Mouse (Mus musculus) kidney, adult 8-10 months (tissue): ENCODE results near the gene AI854703.

ENCODE experiments used
- DNase-seq, 2 experiments: peaks; one replicate each; pipeline ENCODE4 v3.0.0; 2022

AI854703 gene

GRCm38 (mm10) chr6:48626464-48626863 is at the start of gene AI854703:
AI854703 (plus strand) TSS chr6:48626764.
- DNase-seq, result no peak

DNA sequence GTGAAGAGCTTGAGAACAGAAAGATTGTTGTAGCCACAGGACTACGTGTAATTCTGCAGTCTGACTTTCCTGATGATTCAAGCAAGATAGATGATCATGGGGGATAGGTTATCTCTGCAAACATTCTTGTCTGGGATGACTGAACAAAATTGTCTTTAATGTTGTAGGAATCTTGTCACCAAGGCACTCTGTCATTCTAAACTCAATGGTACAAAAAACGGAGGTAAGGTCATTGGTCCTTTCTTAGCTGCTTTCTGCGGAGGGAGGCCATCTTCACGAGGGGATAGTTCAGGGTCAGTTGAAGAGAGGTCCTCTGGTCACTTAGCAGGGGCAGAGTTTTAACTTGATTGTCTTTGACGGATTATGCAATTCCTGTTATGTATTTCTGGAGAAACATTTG is 47.8 kb upstream of the AI854703 start:
- DNase-seq, result no peak

GRCm38 (mm10) chr6:48579215-48579648 is 47.3 kb upstream of the AI854703 start:
- DNase-seq, result no peak

- no peak for DNase-seq
Measured at GRCm38 (mm10) chr6:48581257-48581656, 45.3 kb upstream of the AI854703 start.

DNA sequence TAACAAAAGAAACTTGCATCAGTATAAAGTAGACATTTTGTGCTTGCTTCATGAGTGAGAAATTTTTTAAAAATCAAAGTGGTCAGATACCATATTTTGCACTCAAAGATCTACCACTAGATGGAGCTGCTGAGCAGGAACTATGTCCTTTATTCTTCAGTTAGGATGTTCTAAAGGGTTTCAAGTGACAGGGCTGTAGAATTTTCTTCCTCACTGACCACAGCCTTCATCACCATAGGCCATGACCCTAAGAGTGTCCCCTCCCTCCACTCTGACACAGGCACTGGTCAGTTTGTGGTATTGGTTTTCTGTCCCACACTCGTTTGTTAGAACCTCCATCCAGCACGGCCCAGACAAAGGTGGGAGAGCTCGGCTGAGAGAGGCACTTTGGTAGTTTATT is 44.5 kb upstream of the AI854703 start:
- no peak for DNase-seq

- no peak for DNase-seq
Measured at GRCm38 (mm10) chr6:48589194-48589750, 37.3 kb upstream of the AI854703 start, which contains the start of gene Gm45021. Gm45021 (plus strand) TSS chr6:48589610.

- peak in 1 of 2 experiments; percentile 63 for DNase-seq
Measured at GRCm38 (mm10) chr6:48591221-48591845, 35.2 kb upstream of the AI854703 start.

DNA sequence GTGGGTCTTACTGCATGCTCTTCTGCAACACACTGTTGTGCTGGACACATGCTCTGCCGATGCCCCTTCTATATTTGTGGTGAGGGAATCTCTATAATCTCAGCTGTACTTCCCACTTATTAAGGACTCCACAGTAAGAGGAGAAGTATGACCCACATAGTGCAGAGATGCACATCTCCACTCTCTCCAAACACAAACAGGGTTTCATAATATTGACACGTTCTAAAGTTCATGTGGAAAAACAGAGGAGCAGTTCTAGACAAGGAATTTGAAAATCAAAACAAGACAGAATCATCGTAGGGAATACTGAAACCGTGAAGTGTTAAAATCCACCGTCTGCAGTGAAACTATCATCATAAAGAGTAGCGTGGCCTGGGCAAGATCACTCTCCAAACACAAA is 34.7 kb upstream of the AI854703 start:
- no peak for DNase-seq

DNA sequence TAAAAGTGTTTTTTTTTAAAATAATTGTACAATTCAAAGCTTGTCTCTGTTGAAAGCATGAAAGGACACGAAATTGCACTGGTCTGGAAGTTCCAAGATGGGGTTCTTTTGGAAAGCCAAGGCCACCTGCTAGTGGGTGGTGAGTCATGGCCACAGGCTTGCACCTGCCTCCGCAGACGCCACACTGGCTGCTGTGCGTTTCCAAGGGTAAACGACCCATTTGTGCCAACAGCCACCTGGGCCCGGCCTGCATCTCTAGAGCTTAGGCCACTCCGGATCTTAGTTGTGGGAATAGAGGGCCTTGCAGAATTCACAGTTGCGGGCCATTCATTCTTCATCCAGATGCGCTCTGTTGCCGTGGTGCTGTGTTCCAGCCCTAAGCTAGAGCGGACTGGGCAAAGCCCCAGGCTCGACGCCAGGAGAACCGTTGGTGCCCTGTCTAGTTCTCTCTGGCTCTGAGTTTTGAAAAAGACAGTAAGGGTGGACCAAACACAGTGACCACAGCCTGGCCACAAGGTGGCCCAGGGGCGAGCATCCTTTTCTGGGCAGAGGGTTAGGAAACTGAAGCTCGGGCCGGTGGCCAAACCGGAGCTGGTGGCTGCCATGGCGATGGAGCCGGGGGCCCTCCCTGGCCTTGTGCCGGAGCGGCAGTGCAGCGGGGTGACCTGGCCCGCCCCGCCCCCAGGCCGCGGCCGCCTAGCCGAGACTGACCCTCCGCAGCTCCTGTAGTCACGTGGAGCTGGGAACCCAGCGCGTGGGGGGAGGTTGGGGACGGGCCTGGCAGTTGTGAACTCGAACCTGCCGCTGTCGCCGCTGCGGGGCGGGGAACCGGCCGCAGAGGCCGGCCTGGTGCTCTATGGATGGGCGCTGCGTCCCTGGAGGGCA is 33.2 kb upstream of the AI854703 start, which contains the start of the genes Repin1 and Gm44965:
Repin1 (plus strand) TSS at position 726 of the 885 bp plus-strand sequence.
Gm44965 (plus strand) TSS at position 784 of the 885 bp plus-strand sequence.
- DNase-seq, result peak; percentile 95 to 96

- peak; percentile 61 to 64 for DNase-seq
Measured at GRCm38 (mm10) chr6:48594043-48594738, 32.4 kb upstream of the AI854703 start.

- no peak for DNase-seq
Measured at GRCm38 (mm10) chr6:48595278-48595677, 31.3 kb upstream of the AI854703 start.

- DNase-seq, result no peak
Measured at GRCm38 (mm10) chr6:48596545-48597232, 29.9 kb upstream of the AI854703 start.

DNA sequence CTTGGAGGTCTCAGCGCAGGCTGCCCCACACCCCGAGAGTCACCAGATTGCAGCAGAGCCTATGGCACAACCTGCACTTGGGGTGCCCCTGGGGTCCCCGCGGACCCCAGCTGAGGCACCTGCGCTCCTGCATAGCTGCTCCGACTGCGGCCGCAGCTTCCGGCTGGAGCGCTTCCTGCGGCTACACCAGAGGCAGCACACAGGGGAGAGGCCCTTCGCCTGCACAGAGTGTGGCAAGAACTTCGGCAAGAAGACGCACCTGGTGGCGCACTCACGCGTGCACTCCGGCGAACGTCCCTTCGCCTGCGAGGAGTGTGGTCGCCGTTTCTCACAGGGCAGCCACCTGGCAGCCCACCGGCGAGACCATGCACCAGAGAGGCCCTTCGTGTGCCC is 29.3 kb upstream of the AI854703 start:
- DNase-seq, result no peak

- no peak for DNase-seq
Measured at GRCm38 (mm10) chr6:48600594-48600993, 26.0 kb upstream of the AI854703 start.

- DNase-seq, result peak; percentile 98
Measured at GRCm38 (mm10) chr6:48601271-48602079, 25.1 kb upstream of the AI854703 start, which contains the start of gene Zfp775. Zfp775 (plus strand) TSS chr6:48602063.

- no peak for DNase-seq
Measured at GRCm38 (mm10) chr6:48602080-48602741, 24.4 kb upstream of the AI854703 start.

GRCm38 (mm10) chr6:48608124-48608523 is 18.4 kb upstream of the AI854703 start:
- DNase-seq, result no peak

GRCm38 (mm10) chr6:48609512-48609911 is 17.1 kb upstream of the AI854703 start:
- DNase-seq, result no peak

DNA sequence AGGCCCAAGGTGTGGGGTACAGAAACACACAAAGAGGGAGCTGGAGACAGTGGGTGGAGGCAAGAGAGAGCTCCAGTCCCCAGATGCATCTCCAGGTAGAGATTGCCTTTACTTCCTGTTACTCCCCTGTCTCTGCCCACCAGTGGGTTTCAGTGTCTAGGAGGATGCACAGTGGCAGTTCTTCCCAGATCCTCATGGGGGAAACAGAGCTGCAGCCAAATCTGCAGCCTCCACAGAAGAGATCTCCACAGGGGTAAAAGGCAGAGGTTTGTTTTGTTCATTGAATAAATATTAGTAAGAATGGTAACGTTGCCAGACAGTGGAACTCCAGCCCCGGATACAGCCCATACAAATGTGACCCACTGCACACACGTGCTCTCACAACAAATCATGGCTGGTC is 15.9 kb upstream of the AI854703 start:
- no peak for DNase-seq

DNA sequence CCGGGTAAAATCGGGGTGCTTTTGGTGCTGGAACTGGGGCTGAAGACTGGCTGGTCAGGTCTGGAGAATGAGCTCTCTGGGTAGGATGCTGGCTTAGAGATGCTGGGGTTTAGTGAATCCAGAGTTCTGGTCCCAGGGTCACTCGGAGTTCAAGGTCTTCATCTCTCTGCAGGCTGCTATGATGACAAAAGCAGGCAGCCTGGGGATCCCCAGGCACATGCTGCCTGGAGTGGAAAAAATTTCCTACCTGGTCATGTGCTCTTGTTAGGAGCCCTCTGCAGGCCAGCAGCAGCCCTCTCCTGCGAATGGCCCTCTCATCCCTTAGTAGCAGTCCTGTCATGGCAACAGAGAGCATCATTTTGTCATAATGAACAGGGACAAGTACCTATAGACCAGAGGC is 13.1 kb upstream of the AI854703 start:
- no peak for DNase-seq

DNA sequence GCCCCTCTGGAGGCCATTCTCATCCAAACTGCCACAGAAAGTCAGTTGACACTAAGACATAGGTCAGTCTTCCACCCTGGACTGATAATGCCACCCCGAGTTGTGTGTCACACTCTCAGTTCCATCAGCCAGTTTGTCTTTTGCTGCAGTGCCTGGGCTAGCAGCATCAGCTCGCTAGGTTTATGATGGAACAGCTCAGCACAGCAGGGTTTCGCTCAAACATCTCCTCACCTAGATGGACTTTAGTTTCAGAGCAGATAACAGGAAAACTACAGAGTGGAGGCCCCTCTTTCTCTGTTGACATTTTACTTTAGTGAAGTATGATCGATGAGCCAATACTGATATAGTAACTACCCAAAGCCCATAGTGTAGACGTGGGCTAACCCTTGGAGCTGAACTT is 11.8 kb upstream of the AI854703 start:
- no peak for DNase-seq
